Mouse (Mus musculus) right cerebral cortex, postnatal 36 days (tissue): Measurements from ENCODE around the gene Pdzd7.

Source experiments
- DNase-seq, 2 experiments: peaks; one replicate each; pipeline ENCODE4 v3.0.0; 2022; ENCODE audit warnings: low spot score in 2 of 2, mixed read lengths in 1 of 2

Pdzd7 gene

GRCm38 (mm10) chr19:44985159-44985988 lies 60.1 kb downstream of the Pdzd7 start:
- DNase-seq = no peak

GRCm38 (mm10) chr19:44984420-44984819 lies 61.1 kb downstream of the Pdzd7 start:
- DNase-seq = no peak

- no peak for DNase-seq
Observed at GRCm38 (mm10) chr19:44983366-44983765, 62.2 kb downstream of the Pdzd7 start.

GRCm38 (mm10) chr19:44982477-44983115 lies 62.9 kb downstream of the Pdzd7 start:
- DNase-seq = no peak

- DNase-seq = no peak
Observed at GRCm38 (mm10) chr19:44980787-44981186, 64.7 kb downstream of the Pdzd7 start.

- DNase-seq = no peak
Observed at GRCm38 (mm10) chr19:44977148-44977547, 68.4 kb downstream of the Pdzd7 start.
